Mouse (Mus musculus): ENCODE measurements around the gene Vmn1r33. TPM values are rescaled to one million over a fixed set of nuclear protein-coding genes. Genes with fewer than 3 reads are reported as not detected.

The Vmn1r33 gene
- polyA plus RNA-seq (2012; rRNA removed) = not detected in 2 replicates

DNA sequence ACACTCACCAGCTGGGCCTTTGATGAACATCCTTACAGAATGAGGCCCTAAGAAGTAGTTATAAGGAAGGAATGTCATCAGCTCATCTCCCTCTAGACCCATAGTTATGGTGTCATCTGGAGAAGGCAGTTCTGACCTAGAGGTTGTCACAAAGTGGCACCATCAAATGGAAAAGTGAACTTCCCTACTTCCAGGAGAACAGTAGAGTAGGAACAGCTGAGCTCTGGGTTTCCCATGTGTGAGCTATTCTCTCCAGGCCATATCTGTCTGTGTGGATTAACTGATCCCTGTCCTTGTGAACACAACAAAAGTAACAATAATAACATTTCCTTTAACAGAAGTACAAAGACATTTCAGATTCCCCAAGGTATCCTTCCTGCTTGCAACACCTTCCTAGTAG, at the start of gene Vmn1r33:
TSS of gene Vmn1r33 (minus strand) at position 101 of the 400 bp plus-strand sequence.

DNA sequence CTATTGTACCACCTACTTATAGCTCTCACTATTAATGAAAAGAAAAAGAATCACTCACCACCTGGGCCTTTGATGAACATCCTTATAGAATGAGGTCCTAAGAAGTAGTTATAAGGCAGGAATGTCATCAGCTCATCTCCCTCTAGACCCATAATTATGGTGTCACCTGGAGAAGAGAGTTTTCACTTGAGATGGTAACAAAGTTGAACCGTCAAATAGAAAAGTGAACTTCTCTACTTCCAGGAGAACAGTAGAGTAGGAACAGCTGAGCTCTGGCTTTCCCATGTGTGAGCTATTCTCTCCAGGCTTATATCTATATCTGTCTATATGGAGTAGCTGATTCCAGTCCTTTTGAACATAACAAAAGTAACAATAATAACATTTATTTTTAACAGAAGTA, 25.7 kb upstream of the Vmn1r33 start, which contains the start of gene Vmn1r34:
TSS of gene Vmn1r34 (minus strand) at position 101 of the 400 bp plus-strand sequence.

Other genes starting within 250 kb of the Vmn1r33 start
- gene Mad2l1, start 82.9 kb downstream of the Vmn1r33 start, polyA plus RNA-seq (2012; rRNA removed) = 2.9 and 4.2 TPM in 2 replicates
- gene Vmn1r32, start 58.2 kb downstream of the Vmn1r33 start, polyA plus RNA-seq (2012; rRNA removed) = not detected in 2 replicates
- not detected in 2 replicates for gene Vmn1r34, start 25.6 kb upstream of the Vmn1r33 start, polyA plus RNA-seq (2012; rRNA removed)
- not detected in 2 replicates for gene Vmn1r35, start 67.6 kb upstream of the Vmn1r33 start, polyA plus RNA-seq (2012; rRNA removed)
- not detected in 2 replicates for gene Vmn1r36, start 100.9 kb upstream of the Vmn1r33 start, polyA plus RNA-seq (2012; rRNA removed)
- gene Vmn1r37, start 111.1 kb upstream of the Vmn1r33 start, polyA plus RNA-seq (2012; rRNA removed) = not detected in 2 replicates
- not detected in 2 replicates for gene Vmn1r38, start 164.3 kb upstream of the Vmn1r33 start, polyA plus RNA-seq (2012; rRNA removed)
- not detected in 2 replicates for gene Vmn1r39, start 192.3 kb upstream of the Vmn1r33 start, polyA plus RNA-seq (2012; rRNA removed)

Data from colon, adult 2 months (tissue).